Mouse (Mus musculus): Measurements from ENCODE around the gene Tmprss2.
"Not testable (repeated sequence)": the region's sequence is repeated elsewhere in the genome, so short reads cannot be mapped to it uniquely, and the experiment has no call there.

Tmprss2 gene

DNA sequence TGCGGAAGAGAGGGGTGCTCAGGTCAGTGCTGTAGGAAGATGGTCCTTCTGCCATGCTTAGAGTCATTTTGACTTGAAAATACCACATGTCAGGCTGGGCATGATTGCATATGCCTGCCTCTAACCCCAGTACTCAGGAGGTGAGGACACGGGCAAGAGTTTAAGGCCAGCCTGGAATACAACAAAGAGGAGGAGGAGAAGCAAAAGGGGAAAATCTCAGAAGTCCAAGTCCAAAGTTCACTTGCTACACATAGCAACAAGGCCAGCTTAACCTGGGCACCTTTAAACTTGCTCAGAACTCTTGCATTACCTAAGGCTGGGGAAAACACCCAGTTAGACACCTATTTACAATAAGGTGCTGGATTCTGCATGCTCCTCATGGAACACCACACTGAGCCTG, 19.5 kb downstream of the Tmprss2 start:
- DNase-seq (ENCODE audit: low spot score in 2 of 2): no peak

- DNase-seq (ENCODE audit: low spot score in 2 of 2): not testable (repeated sequence)
Observed at GRCm38 (mm10) chr16:97582876-97583275, 28.1 kb downstream of the Tmprss2 start.

DNA sequence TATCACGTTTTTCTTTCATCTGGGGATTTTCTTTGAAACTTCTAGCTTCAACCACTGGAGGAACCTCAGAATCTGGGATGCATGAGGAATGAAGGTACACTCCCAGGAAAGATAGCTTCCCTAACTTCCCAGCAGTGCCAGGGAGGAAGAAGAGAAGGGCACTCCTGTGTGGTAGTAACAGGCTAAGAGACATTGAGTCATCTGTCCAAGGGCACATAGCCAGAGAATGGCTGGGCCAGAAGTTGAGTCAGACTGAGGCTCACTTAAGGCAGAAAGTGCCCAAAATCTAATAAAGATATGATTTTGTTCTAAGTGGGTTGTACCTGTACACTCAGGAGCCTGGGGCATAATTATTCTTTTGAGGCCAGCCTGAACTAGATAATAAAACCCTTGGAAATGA, 41.6 kb downstream of the Tmprss2 start:
- no peak for DNase-seq (ENCODE audit: low spot score in 2 of 2)

DNA sequence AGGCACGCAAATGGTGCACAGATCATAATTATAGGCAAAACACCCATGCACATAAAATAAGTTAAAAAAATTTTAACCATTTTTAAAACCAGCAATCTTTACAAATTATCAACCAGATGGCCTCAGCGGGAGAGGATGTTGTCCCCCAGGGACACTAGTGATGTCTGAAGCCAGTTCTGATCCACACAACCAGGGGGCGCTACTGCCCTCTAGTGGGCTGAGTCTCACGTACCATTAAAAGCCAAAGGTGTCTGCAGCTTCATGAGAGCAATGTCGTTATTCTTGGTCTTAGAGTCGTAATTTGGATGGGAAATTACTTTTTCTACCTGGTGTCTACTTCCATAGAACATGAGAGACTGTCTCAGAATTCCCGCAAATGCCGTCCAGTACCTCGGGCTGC, 42.3 kb downstream of the Tmprss2 start:
- peak in 1 of 2 experiments; percentile 27 for DNase-seq (ENCODE audit: low spot score in 2 of 2)

DNA sequence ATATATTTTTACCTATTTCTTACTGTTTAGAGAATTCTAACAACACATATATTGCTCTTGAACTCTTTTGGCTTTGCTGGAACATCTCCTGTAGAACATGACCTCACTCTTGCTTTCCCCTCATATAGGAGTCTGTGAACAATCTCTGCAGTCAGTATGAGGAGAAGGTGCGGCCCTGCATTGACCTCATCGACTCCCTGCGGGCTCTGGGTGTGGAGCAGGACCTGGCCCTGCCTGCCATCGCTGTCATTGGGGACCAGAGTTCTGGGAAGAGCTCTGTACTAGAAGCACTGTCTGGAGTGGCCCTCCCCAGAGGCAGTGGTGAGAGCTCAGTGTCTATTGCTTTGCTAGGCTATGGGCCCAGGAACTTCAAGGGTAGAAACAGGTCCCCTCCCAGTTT, 66.7 kb downstream of the Tmprss2 start:
- no peak for DNase-seq (ENCODE audit: low spot score in 2 of 2)

GRCm38 (mm10) chr16:97536859-97537258, 74.1 kb downstream of the Tmprss2 start:
- no peak for DNase-seq (ENCODE audit: low spot score in 2 of 2)

DNA sequence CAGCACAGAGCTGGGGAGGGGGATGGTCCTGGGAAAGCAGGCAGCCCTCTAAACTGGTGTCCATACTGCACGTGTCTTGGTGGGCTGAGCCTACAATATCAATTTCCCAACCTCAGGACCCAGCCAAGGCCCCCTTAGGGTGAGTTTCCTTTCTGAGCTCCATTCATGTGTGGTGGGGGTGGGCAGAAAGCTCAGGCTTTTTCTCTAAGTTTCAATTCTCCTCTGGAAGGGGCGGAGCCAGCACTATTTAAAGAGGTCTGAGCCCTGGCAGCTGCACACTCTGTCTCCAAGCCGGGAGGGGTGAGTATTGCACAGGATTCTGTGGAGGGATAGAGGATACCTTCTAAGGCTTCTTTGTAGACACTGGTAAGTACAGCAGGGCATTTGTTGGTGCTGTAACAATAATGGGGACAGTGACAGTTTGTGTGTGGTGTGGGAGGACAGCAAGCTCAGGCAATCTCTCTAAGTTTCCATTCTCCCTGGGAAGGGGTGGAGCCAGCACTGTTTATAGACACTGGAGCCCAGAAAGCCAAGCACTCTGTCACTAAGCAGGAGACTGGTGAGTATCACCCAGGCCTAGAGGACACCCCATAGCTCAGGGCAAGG, 75.1 kb downstream of the Tmprss2 start:
- DNase-seq (ENCODE audit: low spot score in 2 of 2): peak; percentile 34 to 53

DNA sequence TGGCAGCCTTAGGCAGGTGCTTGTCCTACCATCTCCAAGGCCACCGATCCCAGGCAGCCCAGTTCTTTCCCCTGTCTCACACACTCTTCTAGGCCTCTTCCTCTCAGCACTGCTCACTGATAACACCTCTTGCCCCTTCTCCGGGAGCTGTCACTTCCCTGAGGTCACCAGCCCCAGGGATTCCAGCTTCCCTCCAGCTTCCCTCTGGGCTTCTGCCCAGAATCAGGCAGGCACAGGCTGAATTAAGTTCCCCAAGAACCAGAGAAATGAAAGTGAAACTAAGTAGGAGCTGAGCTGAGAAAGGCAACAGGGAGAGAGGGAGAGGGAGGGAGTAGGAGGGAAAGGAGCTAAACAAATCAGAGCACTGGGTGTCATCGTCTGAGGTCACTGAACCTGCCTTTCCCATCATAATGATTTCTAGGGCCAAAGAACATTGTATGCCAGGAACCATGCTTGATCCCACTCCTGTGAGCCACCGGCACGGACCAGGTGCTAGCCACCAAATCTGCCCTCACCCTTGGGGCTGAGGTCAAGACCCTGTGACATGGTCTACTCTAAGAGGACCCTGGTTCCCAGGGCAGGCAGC, 76.0 kb downstream of the Tmprss2 start:
- peak; percentile 12 to 18 for DNase-seq (ENCODE audit: low spot score in 2 of 2)

GRCm38 (mm10) chr16:97534448-97534847, 76.5 kb downstream of the Tmprss2 start:
- DNase-seq (ENCODE audit: low spot score in 2 of 2): no peak

DNA sequence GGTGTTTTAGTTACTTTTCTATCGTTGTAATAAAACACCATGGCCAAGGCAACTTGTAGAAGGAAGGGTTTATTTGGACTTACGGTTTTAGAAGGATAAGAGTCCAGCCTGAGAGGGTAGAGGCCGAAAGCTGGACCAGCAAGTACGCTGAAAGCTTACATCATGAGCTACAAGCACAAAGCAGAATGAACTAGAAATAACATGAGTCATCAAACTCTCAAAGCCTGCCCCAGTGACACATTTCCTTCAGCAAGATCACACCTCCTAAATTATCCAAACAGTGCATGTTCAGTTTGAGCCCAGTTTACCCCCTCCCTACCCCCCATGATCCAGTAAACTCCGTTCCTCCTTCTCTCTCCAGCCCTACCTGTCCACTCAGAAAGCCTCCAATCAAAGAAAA, 77.2 kb downstream of the Tmprss2 start:
- DNase-seq (ENCODE audit: low spot score in 2 of 2): no peak

DNA sequence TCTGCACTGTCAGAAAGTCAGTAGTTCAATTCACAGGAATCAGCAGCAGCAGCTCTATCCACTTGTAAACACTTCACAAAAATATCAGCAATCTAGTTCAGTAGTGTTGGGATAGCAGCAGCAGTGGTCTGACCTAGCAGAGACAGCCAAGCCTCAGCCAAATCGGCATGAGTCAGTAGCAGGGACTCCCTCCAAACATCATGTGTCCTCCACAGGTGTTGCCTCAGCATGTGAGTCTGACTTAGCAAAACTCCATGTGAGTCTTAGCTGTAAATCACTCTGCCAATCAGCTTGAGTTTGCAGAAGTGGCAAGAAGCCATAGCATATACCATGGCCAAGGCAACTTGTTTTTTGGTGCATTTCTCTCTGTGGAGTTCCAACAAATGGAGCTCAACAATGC, 77.9 kb downstream of the Tmprss2 start:
- DNase-seq (ENCODE audit: low spot score in 2 of 2): no peak

DNA sequence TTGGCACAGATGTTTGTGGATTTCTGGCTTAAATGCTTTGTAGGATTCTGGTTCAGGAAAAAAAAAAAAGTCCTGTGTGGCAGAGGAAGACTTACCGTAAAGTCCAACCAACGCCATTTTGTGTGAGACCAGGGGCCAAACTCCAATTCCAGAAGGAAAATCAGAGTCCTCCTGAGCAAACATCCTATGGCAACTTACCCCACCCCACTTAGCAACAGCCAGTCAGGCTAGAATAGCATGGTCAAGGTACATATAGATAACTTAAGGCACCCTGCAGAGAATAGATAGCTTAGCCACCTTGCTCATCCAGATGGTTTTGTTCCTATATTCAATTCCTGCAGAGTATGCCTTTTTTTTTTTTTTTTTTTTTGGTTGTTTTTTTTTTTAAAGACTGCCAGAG, 81.8 kb downstream of the Tmprss2 start:
- DNase-seq (ENCODE audit: low spot score in 2 of 2): no peak

- DNase-seq (ENCODE audit: low spot score in 2 of 2): peak in 1 of 2 experiments; percentile 39
Observed at GRCm38 (mm10) chr16:97523024-97523423, 88.0 kb downstream of the Tmprss2 start.

- no peak for DNase-seq (ENCODE audit: low spot score in 2 of 2)
Observed at GRCm38 (mm10) chr16:97521983-97522382, 89.0 kb downstream of the Tmprss2 start.

GRCm38 (mm10) chr16:97516341-97516740, 94.7 kb downstream of the Tmprss2 start:
- DNase-seq (ENCODE audit: low spot score in 2 of 2): no peak

Data from frontal cortex, postnatal 14 days (tissue).